Mouse (Mus musculus): ENCODE results near the gene Ripor1.

DNA sequence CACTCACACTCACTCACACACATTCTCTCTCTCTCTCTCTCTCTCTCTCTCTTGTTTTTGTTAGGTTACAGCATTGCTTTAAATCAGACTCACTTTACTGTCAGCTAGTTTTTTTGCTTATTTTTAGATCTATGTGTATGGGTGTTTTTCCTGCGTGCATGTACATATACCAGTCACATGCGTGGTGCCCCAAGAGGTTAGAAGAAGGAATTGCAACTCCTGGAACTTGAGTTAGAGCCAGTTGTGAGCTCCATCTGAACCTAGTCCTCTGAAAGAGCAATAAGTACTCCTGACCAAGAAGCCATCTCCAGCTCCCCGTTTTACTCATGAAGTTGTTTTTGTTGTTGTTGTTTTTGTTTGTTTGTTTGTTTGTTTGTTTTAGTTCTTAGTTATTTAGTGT lies 56.1 kb downstream of the Ripor1 start:
- TF ChIP-seq GATA1 (IDR thresholded peaks at IDR 0.05; ENCODE audit: low read length) (no peak), TAL1 (IDR thresholded peaks at IDR 0.05; ENCODE audit: low read length) (no peak)
